Mouse (Mus musculus): ENCODE measurements around the gene Fbxo2. TPM values are rescaled to one million over a fixed set of nuclear protein-coding genes. Genes with fewer than 3 reads are reported as not detected.

Gene Fbxo2
- polyA plus RNA-seq, 1 experiment from 2014 or later: 1.3 TPM

- H3K4me3 ChIP-seq: peak overlapping the region; percentile 71; the same call in 1 of the 2 replicates
- H3K36me3 ChIP-seq: peaks cover 28% of the 10 kb centered on the region
- DNase-seq (ENCODE audit: low spot score): no peak
- peak overlapping the region; percentile 99; the same call in 1 of the 2 replicates for H3K27ac ChIP-seq (replicated peaks)
- WGBS: 77% methylated on average over 1 of the region's 1 CpGs
- H3K9me3 ChIP-seq (replicated peaks): no peaks in the 10 kb centered on the region; the same call in 1 of the 2 replicates
- peaks cover 63% of the 10 kb centered on the region for H3K27me3 ChIP-seq (ENCODE audit: low read depth, poor library complexity, severe bottlenecking)
- H3K4me1 ChIP-seq: peaks cover 65% of the 10 kb centered on the region
These were observed 32.2 kb upstream of the Fbxo2 start for GRCm38 (mm10) chr4:148128241-148128640.

- peaks cover 63% of the 10 kb centered on the region for H3K27me3 ChIP-seq (ENCODE audit: low read depth, poor library complexity, severe bottlenecking)
These were observed 31.7 kb upstream of the Fbxo2 start for GRCm38 (mm10) chr4:148128672-148129071.

GRCm38 (mm10) chr4:148130133-148130532 lies 30.3 kb upstream of the Fbxo2 start, which contains the start of gene Mad2l2:
Mad2l2 (plus strand) TSS chr4:148130384.
- peak within 1 kb of the TSS; percentile 99 for H3K27ac ChIP-seq (replicated peaks)
- peaks cover 65% of the 10 kb centered on the region for H3K4me1 ChIP-seq
- WGBS: under 1% methylated on average over 18 of the region's 18 CpGs
- H3K4me3 ChIP-seq: peak within 1 kb of the TSS; percentile 71
- H3K36me3 ChIP-seq: peaks cover 16% of the 10 kb centered on the region
- DNase-seq (ENCODE audit: low spot score): no peak
- peaks cover 59% of the 10 kb centered on the region for H3K27me3 ChIP-seq (ENCODE audit: low read depth, poor library complexity, severe bottlenecking)
- H3K9me3 ChIP-seq (replicated peaks): no peaks in the 10 kb centered on the region; the same call in 1 of the 2 replicates

More at GRCm38 (mm10) chr4:148128672-148129071, 31.7 kb upstream of the Fbxo2 start:
- Histone ChIP-seq H3K36me3 (peaks cover 23% of the 10 kb centered on the region), H3K9me3 (replicated peaks) (no peaks in the 10 kb centered on the region; the same call in 1 of the 2 replicates), H3K4me3 (peak overlapping the region; percentile 71), H3K27ac (replicated peaks) (peak overlapping the region; percentile 99; the same call in 1 of the 2 replicates), H3K4me1 (peaks cover 65% of the 10 kb centered on the region)
- no peak for DNase-seq (ENCODE audit: low spot score)
- 74% methylated on average over 2 of the region's 2 CpGs for WGBS

GRCm38 (mm10) chr4:148130561-148131413 lies 29.6 kb upstream of the Fbxo2 start, which contains the start of gene Draxin:
Draxin (minus strand) TSS chr4:148130698.
- Histone ChIP-seq H3K27ac (replicated peaks) (peak within 1 kb of the TSS; percentile 99), H3K27me3 (ENCODE audit: low read depth, poor library complexity, severe bottlenecking) (peaks cover 59% of the 10 kb centered on the region)

GRCm38 (mm10) chr4:148131497-148132081 lies 28.8 kb upstream of the Fbxo2 start:
- H3K4me3 ChIP-seq: peak overlapping the region; percentile 71
- under 1% methylated on average over 21 of the region's 21 CpGs for WGBS
- peaks cover 61% of the 10 kb centered on the region for H3K4me1 ChIP-seq
- peaks cover 59% of the 10 kb centered on the region for H3K27me3 ChIP-seq (ENCODE audit: low read depth, poor library complexity, severe bottlenecking)
- H3K36me3 ChIP-seq: peaks cover 10% of the 10 kb centered on the region
- DNase-seq (ENCODE audit: low spot score): peak; percentile 80
- H3K9me3 ChIP-seq (replicated peaks): no peaks in the 10 kb centered on the region; the same call in 1 of the 2 replicates
- H3K27ac ChIP-seq (replicated peaks): peak overlapping the region; percentile 99

More at GRCm38 (mm10) chr4:148130561-148131413, 29.6 kb upstream of the Fbxo2 start, which contains the start of gene Draxin:
- DNase-seq (ENCODE audit: low spot score): peak; percentile 90
- no peaks in the 10 kb centered on the region; the same call in 1 of the 2 replicates for H3K9me3 ChIP-seq (replicated peaks)
- peaks cover 10% of the 10 kb centered on the region for H3K36me3 ChIP-seq
- H3K4me3 ChIP-seq: peak within 1 kb of the TSS; percentile 71
- peaks cover 65% of the 10 kb centered on the region for H3K4me1 ChIP-seq
- WGBS: under 1% methylated on average over 82 of the region's 87 CpGs

- H3K27me3 ChIP-seq (ENCODE audit: low read depth, poor library complexity, severe bottlenecking): peaks cover 54% of the 10 kb centered on the region
- DNase-seq (ENCODE audit: low spot score): no peak
- peaks cover 53% of the 10 kb centered on the region for H3K4me1 ChIP-seq
- no peak overlapping the region for H3K27ac ChIP-seq (replicated peaks)
- no peak overlapping the region for H3K4me3 ChIP-seq
- H3K9me3 ChIP-seq (replicated peaks): no peaks in the 10 kb centered on the region
- WGBS: 86% methylated on average over 8 of the region's 8 CpGs
- 0 out of 2 replicates have a peak, but pooled peaks cover 2% of the 10 kb centered on the region for H3K36me3 ChIP-seq
These were observed 25.4 kb upstream of the Fbxo2 start for GRCm38 (mm10) chr4:148134988-148135387.

GRCm38 (mm10) chr4:148137503-148137902 lies 22.9 kb upstream of the Fbxo2 start:
- WGBS: 71% methylated on average over 8 of the region's 8 CpGs
- no peak for DNase-seq (ENCODE audit: low spot score)
- Histone ChIP-seq H3K9me3 (replicated peaks) (no peaks in the 10 kb centered on the region), H3K27ac (replicated peaks) (no peak overlapping the region), H3K27me3 (ENCODE audit: low read depth, poor library complexity, severe bottlenecking) (peaks cover 29% of the 10 kb centered on the region), H3K4me3 (no peak overlapping the region), H3K36me3 (0 out of 2 replicates have a peak, but pooled peaks cover 2% of the 10 kb centered on the region), H3K4me1 (peaks cover 33% of the 10 kb centered on the region)

GRCm38 (mm10) chr4:148139767-148140097 lies 20.7 kb upstream of the Fbxo2 start:
- peak overlapping the region; percentile 89 for H3K27ac ChIP-seq (replicated peaks)
- under 1% methylated on average over 12 of the region's 12 CpGs for WGBS

GRCm38 (mm10) chr4:148140098-148141011 lies 20.1 kb upstream of the Fbxo2 start:
- WGBS: under 1% methylated on average over 65 of the region's 65 CpGs
- no peaks in the 10 kb centered on the region for H3K9me3 ChIP-seq (replicated peaks)
- DNase-seq (ENCODE audit: low spot score): peak; percentile 97
- H3K27ac ChIP-seq (replicated peaks): peak overlapping the region; percentile 89
- peaks cover 27% of the 10 kb centered on the region for H3K27me3 ChIP-seq (ENCODE audit: low read depth, poor library complexity, severe bottlenecking)
- H3K4me1 ChIP-seq: peaks cover 28% of the 10 kb centered on the region
- peaks cover 25% of the 10 kb centered on the region for H3K36me3 ChIP-seq
- H3K4me3 ChIP-seq: peak overlapping the region; percentile 66

More at GRCm38 (mm10) chr4:148139767-148140097, 20.7 kb upstream of the Fbxo2 start:
- peaks cover 27% of the 10 kb centered on the region for H3K27me3 ChIP-seq (ENCODE audit: low read depth, poor library complexity, severe bottlenecking)
- no peak for DNase-seq (ENCODE audit: low spot score)
- H3K36me3 ChIP-seq: peaks cover 19% of the 10 kb centered on the region
- H3K4me1 ChIP-seq: peaks cover 28% of the 10 kb centered on the region
- no peaks in the 10 kb centered on the region for H3K9me3 ChIP-seq (replicated peaks)
- peak overlapping the region; percentile 66 for H3K4me3 ChIP-seq

GRCm38 (mm10) chr4:148143721-148144120 lies 16.7 kb upstream of the Fbxo2 start:
- peaks cover 9% of the 10 kb centered on the region for H3K27me3 ChIP-seq (ENCODE audit: low read depth, poor library complexity, severe bottlenecking)
- no peak overlapping the region for H3K4me3 ChIP-seq
- peaks cover 57% of the 10 kb centered on the region for H3K36me3 ChIP-seq
- 88% methylated on average over 5 of the region's 5 CpGs for WGBS
- DNase-seq (ENCODE audit: low spot score): no peak
- no peak overlapping the region for H3K27ac ChIP-seq (replicated peaks)
- no peaks in the 10 kb centered on the region for H3K9me3 ChIP-seq (replicated peaks)
- peaks cover 16% of the 10 kb centered on the region for H3K4me1 ChIP-seq

GRCm38 (mm10) chr4:148147714-148148113 lies 12.7 kb upstream of the Fbxo2 start:
- peaks cover 65% of the 10 kb centered on the region for H3K36me3 ChIP-seq
- no peak for DNase-seq (ENCODE audit: low spot score)
- H3K27me3 ChIP-seq (ENCODE audit: low read depth, poor library complexity, severe bottlenecking): no peaks in the 10 kb centered on the region; the same call in 1 of the 2 replicates
- no peak overlapping the region for H3K27ac ChIP-seq (replicated peaks)
- no peak overlapping the region for H3K4me3 ChIP-seq
- 83% methylated on average over 2 of the region's 2 CpGs for WGBS
- H3K9me3 ChIP-seq (replicated peaks): no peaks in the 10 kb centered on the region
- H3K4me1 ChIP-seq: peaks cover 30% of the 10 kb centered on the region

- Histone ChIP-seq H3K9me3 (replicated peaks) (no peaks in the 10 kb centered on the region), H3K4me1 (peaks cover 31% of the 10 kb centered on the region), H3K36me3 (peaks cover 68% of the 10 kb centered on the region), H3K4me3 (no peak overlapping the region), H3K27me3 (ENCODE audit: low read depth, poor library complexity, severe bottlenecking) (no peaks in the 10 kb centered on the region; the same call in 1 of the 2 replicates), H3K27ac (replicated peaks) (no peak overlapping the region)
- no peak for DNase-seq (ENCODE audit: low spot score)
- WGBS: 70% methylated on average over 12 of the region's 12 CpGs
These were observed 10.9 kb upstream of the Fbxo2 start for GRCm38 (mm10) chr4:148149540-148149939.
